Mouse (Mus musculus): Measurements from ENCODE around the gene Slc45a1. TPM values are rescaled to one million over a fixed set of nuclear protein-coding genes. Genes with fewer than 3 reads are reported as not detected.
A peak's percentile ranks its signal among the peaks of the same experiment; 100 is the strongest.

Gene Slc45a1
- polyA plus RNA-seq, 1 experiment from 2014 or later = 7.8 TPM

GRCm38 (mm10) chr4:150586275-150586674 is 65.7 kb downstream of the Slc45a1 start:
- ATAC-seq (ENCODE audit: low FRiP score, low read depth) = no peak
- no peaks in the 10 kb centered on the region for H3K27me3 ChIP-seq
- no peaks in the 10 kb centered on the region for H3K36me3 ChIP-seq
- H3K27ac ChIP-seq (replicated peaks) = no peak overlapping the region
- H3K4me2 ChIP-seq (replicated peaks) = no peak overlapping the region
- WGBS = 90% methylated on average over 5 of the region's 5 CpGs
- H3K4me3 ChIP-seq = no peak overlapping the region
- no peak overlapping the region for H3K9ac ChIP-seq (replicated peaks)
- peaks cover 38% of the 10 kb centered on the region for H3K4me1 ChIP-seq
- H3K9me3 ChIP-seq = no peaks in the 10 kb centered on the region

- no peak for ATAC-seq (ENCODE audit: low FRiP score, low read depth)
- Histone ChIP-seq H3K36me3 (no peaks in the 10 kb centered on the region), H3K4me2 (replicated peaks) (no peak overlapping the region), H3K4me1 (peaks cover 33% of the 10 kb centered on the region), H3K27ac (replicated peaks) (no peak overlapping the region), H3K4me3 (no peak overlapping the region), H3K27me3 (no peaks in the 10 kb centered on the region), H3K9me3 (no peaks in the 10 kb centered on the region), H3K9ac (replicated peaks) (no peak overlapping the region)
- 85% methylated on average over 2 of the region's 2 CpGs for WGBS
Measured at GRCm38 (mm10) chr4:150585800-150586199, 66.2 kb downstream of the Slc45a1 start.

GRCm38 (mm10) chr4:150583777-150584135 is 68.2 kb downstream of the Slc45a1 start:
- Histone ChIP-seq H3K4me3 (no peak overlapping the region), H3K4me2 (replicated peaks) (no peak overlapping the region), H3K4me1 (peaks cover 26% of the 10 kb centered on the region), H3K27me3 (no peaks in the 10 kb centered on the region), H3K9ac (replicated peaks) (no peak overlapping the region), H3K36me3 (0 out of 2 replicates have a peak, but pooled peaks cover 5% of the 10 kb centered on the region), H3K9me3 (no peaks in the 10 kb centered on the region), H3K27ac (replicated peaks) (peak overlapping the region; percentile 70)
- no peak for ATAC-seq (ENCODE audit: low FRiP score, low read depth)
- 51% methylated on average over 3 of the region's 3 CpGs for WGBS

GRCm38 (mm10) chr4:150582966-150583776 is 68.8 kb downstream of the Slc45a1 start:
- no peak overlapping the region for H3K4me3 ChIP-seq
- 41% methylated on average over 13 of the region's 13 CpGs for WGBS
- no peaks in the 10 kb centered on the region for H3K9me3 ChIP-seq
- no peak overlapping the region for H3K4me2 ChIP-seq (replicated peaks)
- ATAC-seq (ENCODE audit: low FRiP score, low read depth) = no peak
- no peaks in the 10 kb centered on the region for H3K27me3 ChIP-seq
- H3K36me3 ChIP-seq = 0 out of 2 replicates have a peak, but pooled peaks cover 5% of the 10 kb centered on the region
- H3K27ac ChIP-seq (replicated peaks) = peak overlapping the region; percentile 70
- no peak overlapping the region; the same call in 1 of the 2 replicates for H3K9ac ChIP-seq (replicated peaks)
- peaks cover 26% of the 10 kb centered on the region for H3K4me1 ChIP-seq

GRCm38 (mm10) chr4:150581931-150582723 is 69.8 kb downstream of the Slc45a1 start:
- Histone ChIP-seq H3K27me3 (no peaks in the 10 kb centered on the region), H3K4me3 (no peak overlapping the region), H3K4me1 (peaks cover 26% of the 10 kb centered on the region), H3K36me3 (0 out of 2 replicates have a peak, but pooled peaks cover 5% of the 10 kb centered on the region), H3K9me3 (no peaks in the 10 kb centered on the region), H3K4me2 (replicated peaks) (no peak overlapping the region), H3K9ac (replicated peaks) (no peak overlapping the region), H3K27ac (replicated peaks) (no peak overlapping the region)
- 75% methylated on average over 10 of the region's 10 CpGs for WGBS
- ATAC-seq (ENCODE audit: low FRiP score, low read depth) = no peak

Other genes with a start within 250 kb of the Slc45a1 start
- gene Errfi1, start 201.7 kb upstream of the Slc45a1 start, polyA plus RNA-seq (2016; fragmentation: Nextera tagmentation; extraction: Ambion mirVana) = 21.2 and 22.1 TPM in 2 replicates

All from midbrain, embryonic 12.5 days (tissue).